Mouse (Mus musculus): ENCODE data around the gene Suz12. TPM values are rescaled to one million over a fixed set of nuclear protein-coding genes. Genes with fewer than 3 reads are reported as not detected.

Gene Suz12
- polyA plus RNA-seq, 2 experiments: 20.4 to 28.5 TPM

DNA sequence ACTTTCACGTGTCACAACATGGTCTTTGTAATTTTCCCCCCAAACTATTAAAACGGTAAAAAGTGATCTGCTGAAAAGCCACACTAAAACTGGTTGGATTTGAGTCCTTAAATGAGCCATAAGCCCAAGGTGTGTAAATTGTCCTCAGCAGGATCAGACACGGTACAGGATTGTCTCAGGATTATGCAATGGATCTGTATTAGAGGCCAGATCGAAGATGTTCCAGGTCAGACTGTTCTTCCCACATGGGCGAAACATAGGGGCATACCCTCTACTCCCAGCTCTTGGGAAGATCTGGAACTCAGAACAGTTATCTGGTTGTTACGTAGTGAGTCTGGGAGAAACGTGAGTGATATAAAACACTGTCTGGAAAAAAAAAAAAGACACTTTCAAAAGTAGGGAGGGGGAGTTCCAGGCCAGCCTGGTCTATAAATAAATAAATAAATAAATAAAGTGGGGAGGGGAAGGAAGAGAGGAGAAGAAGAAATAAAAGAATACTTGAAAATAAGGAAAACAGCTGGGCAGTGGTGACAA lies 88.9 kb downstream of the Suz12 start:
- no peaks in the 10 kb centered on the region for H3K27me3 ChIP-seq (ENCODE audit: control insufficient read depth, insufficient read depth, low read length)
- no peaks in the 10 kb centered on the region for H3K9me3 ChIP-seq (ENCODE audit: control insufficient read depth, low read length)
- peaks cover 6% of the 10 kb centered on the region; the same call in 1 of the 2 replicates for H3K36me3 ChIP-seq (ENCODE audit: control insufficient read depth, insufficient read depth, low read length)
- ATAC-seq (ENCODE audit: low FRiP score, low read depth): no peak
- no peak overlapping the region for H3K4me3 ChIP-seq (replicated peaks; ENCODE audit: low read length)
- 83% methylated on average over 7 of the region's 7 CpGs for WGBS
- H3K9ac ChIP-seq (ENCODE audit: low read depth, low read length, severe bottlenecking): no peak overlapping the region; the same call in 1 of the 2 replicates
- peaks cover 9% of the 10 kb centered on the region for H3K4me1 ChIP-seq (ENCODE audit: control insufficient read depth, insufficient read depth, low read length)
- no peak for TF ChIP-seq POLR2A (IDR thresholded peaks at IDR 0.05; ENCODE audit: borderline replicate concordance, extremely low read depth, insufficient read depth, insufficient read length)
- no peak for DNase-seq (ENCODE audit: low spot score)
- peak overlapping the region; percentile 93 for H3K27ac ChIP-seq (replicated peaks; ENCODE audit: low read depth, low read length)
- H3K4me2 ChIP-seq (replicated peaks; ENCODE audit: low read depth, low read length, severe bottlenecking): peak overlapping the region; percentile 71; the same call in 1 of the 2 replicates

Other genes with a start within 250 kb of the Suz12 start
- gene Utp6, start 30.7 kb upstream of the Suz12 start, polyA plus RNA-seq (2012; rRNA removed): 20.1 and 29.9 TPM in 2 replicates
- 54.8 and 60.4 TPM in 2 replicates for gene Utp6, start 30.7 kb upstream of the Suz12 start, polyA plus RNA-seq (2014; fragmentation: Nextera tagmentation; extraction: Ambion mirVana)
- gene Crlf3, start 87.9 kb downstream of the Suz12 start, polyA plus RNA-seq (2012; rRNA removed): 33.4 and 34.9 TPM in 2 replicates
- 44.1 and 45.6 TPM in 2 replicates for gene Crlf3, start 87.9 kb downstream of the Suz12 start, polyA plus RNA-seq (2014; fragmentation: Nextera tagmentation; extraction: Ambion mirVana)
- 13.1 and 13.8 TPM in 2 replicates for gene Atad5, start 96.3 kb downstream of the Suz12 start, polyA plus RNA-seq (2012; rRNA removed)
- gene Atad5, start 96.3 kb downstream of the Suz12 start, polyA plus RNA-seq (2014; fragmentation: Nextera tagmentation; extraction: Ambion mirVana): 11.1 and 12.4 TPM in 2 replicates
- gene Tefm, start 149.1 kb downstream of the Suz12 start, polyA plus RNA-seq (2012; rRNA removed): 17.2 and 19.2 TPM in 2 replicates
- gene Tefm, start 149.1 kb downstream of the Suz12 start, polyA plus RNA-seq (2014; fragmentation: Nextera tagmentation; extraction: Ambion mirVana): 23.8 and 24.3 TPM in 2 replicates
- 1.2 and 2.8 TPM in 2 replicates for gene Adap2, start 161.0 kb downstream of the Suz12 start, polyA plus RNA-seq (2012; rRNA removed)
- gene Adap2, start 161.0 kb downstream of the Suz12 start, polyA plus RNA-seq (2014; fragmentation: Nextera tagmentation; extraction: Ambion mirVana): 1.5 and 2.4 TPM in 2 replicates
- 6.0 and 7.2 TPM in 2 replicates for gene Rnf135, start 190.7 kb downstream of the Suz12 start, polyA plus RNA-seq (2012; rRNA removed)
- 6.0 and 7.2 TPM in 2 replicates for gene Rnf135, start 190.7 kb downstream of the Suz12 start, polyA plus RNA-seq (2014; fragmentation: Nextera tagmentation; extraction: Ambion mirVana)
- 40.3 and 41.5 TPM in 2 replicates for gene Rhot1, start 215.9 kb downstream of the Suz12 start, polyA plus RNA-seq (2012; rRNA removed)
- 55.8 and 61.3 TPM in 2 replicates for gene Rhot1, start 215.9 kb downstream of the Suz12 start, polyA plus RNA-seq (2014; fragmentation: Nextera tagmentation; extraction: Ambion mirVana)

Measured in limb, embryonic 14.5 days (tissue).